Mouse (Mus musculus) ES-Bruce4 (cell line): ENCODE measurements around the gene Sec23ip. TPM values are rescaled to one million over a fixed set of nuclear protein-coding genes. Genes with fewer than 3 reads are reported as not detected.

Experiments used
- H3K27ac ChIP-seq: 2 replicates; pipeline ENCODE4 v1.5.1; 2012; ENCODE audit warnings: low read length, inconsistent platforms; ENCODE audit not compliant: insufficient read depth
- H3K27me3 ChIP-seq: 2 replicates; pipeline ENCODE4 v1.6.1; 2012; ENCODE audit warnings: mild to moderate bottlenecking, low read length, inconsistent platforms; ENCODE audit not compliant: control insufficient read depth, poor library complexity, insufficient read depth, severe bottlenecking
- H3K36me3 ChIP-seq: 2 replicates; pipeline ENCODE4 v1.6.1; 2012; ENCODE audit warnings: inconsistent platforms, mild to moderate bottlenecking, low read length, moderate library complexity; ENCODE audit not compliant: control insufficient read depth, poor library complexity, insufficient read depth, severe bottlenecking
- H3K4me1 ChIP-seq: one replicate; pipeline ENCODE4 v1.8.1; 2011; ENCODE audit warnings: low read length; ENCODE audit not compliant: control insufficient read depth, insufficient read depth
- H3K4me3 ChIP-seq: 2 replicates; pipeline ENCODE4 v1.5.1; 2011; ENCODE audit warnings: low read depth, mild to moderate bottlenecking, low read length
- H3K9ac ChIP-seq: 2 replicates; pipeline ENCODE4 v1.6.1; 2012; ENCODE audit warnings: low read depth, mild to moderate bottlenecking, inconsistent platforms; ENCODE audit not compliant: poor library complexity, severe bottlenecking
- H3K9me3 ChIP-seq: replicated peaks from 2 replicates; pipeline ENCODE4 v1.6.1; 2012; ENCODE audit warnings: mild to moderate bottlenecking, low read length, inconsistent platforms; ENCODE audit not compliant: control insufficient read depth, poor library complexity, insufficient read depth, severe bottlenecking
- CTCF ChIP-seq: IDR thresholded peaks from one replicate; pipeline ENCODE4 v1.8.1; 2011; ENCODE audit warnings: low read depth, low read length
- EP300 ChIP-seq: IDR thresholded peaks from 2 replicates; pipeline ENCODE4 v1.6.1; 2011; ENCODE audit warnings: low read depth, low read length; ENCODE audit not compliant: insufficient read depth
- POLR2A ChIP-seq: IDR thresholded peaks from one replicate; pipeline ENCODE4 v1.8.1; 2011; ENCODE audit warnings: low read length; ENCODE audit not compliant: insufficient read depth
- polyA plus RNA-seq: library from polyadenylated mRNA; stranded (reverse); fragments of >200 nt; gene quantifications from 2 replicates; pipeline ENCODE4 v1.2.4, GENCODE M21; 2011; ENCODE audit warnings: low read depth; ENCODE audit not compliant: missing spikeins, insufficient read depth, insufficient read length

The Sec23ip gene
- polyA plus RNA-seq, 1 experiment = 55.2 TPM

- TF ChIP-seq EP300 (no peak), CTCF (no peak), POLR2A (no peak)
- H3K27ac ChIP-seq = no peak overlapping the region
- H3K9ac ChIP-seq = no peak overlapping the region
- no peaks in the 10 kb centered on the region for H3K9me3 ChIP-seq
- H3K4me3 ChIP-seq = no peak overlapping the region
- H3K36me3 ChIP-seq = peaks cover 37% of the 10 kb centered on the region
- H3K27me3 ChIP-seq = no peaks in the 10 kb centered on the region
- no peaks in the 10 kb centered on the region for H3K4me1 ChIP-seq
These were observed 7.3 kb downstream of the Sec23ip start for GRCm38 (mm10) chr7:128752012-128752411.

- H3K36me3 ChIP-seq = peaks cover 49% of the 10 kb centered on the region
- no peak overlapping the region for H3K9ac ChIP-seq
- H3K9me3 ChIP-seq = no peaks in the 10 kb centered on the region
- TF ChIP-seq CTCF (no peak), POLR2A (no peak), EP300 (no peak)
- H3K27ac ChIP-seq = no peak overlapping the region
- H3K4me3 ChIP-seq = no peak overlapping the region
- no peaks in the 10 kb centered on the region for H3K4me1 ChIP-seq
- no peaks in the 10 kb centered on the region for H3K27me3 ChIP-seq
These were observed 10.7 kb downstream of the Sec23ip start for GRCm38 (mm10) chr7:128755396-128755795.

DNA sequence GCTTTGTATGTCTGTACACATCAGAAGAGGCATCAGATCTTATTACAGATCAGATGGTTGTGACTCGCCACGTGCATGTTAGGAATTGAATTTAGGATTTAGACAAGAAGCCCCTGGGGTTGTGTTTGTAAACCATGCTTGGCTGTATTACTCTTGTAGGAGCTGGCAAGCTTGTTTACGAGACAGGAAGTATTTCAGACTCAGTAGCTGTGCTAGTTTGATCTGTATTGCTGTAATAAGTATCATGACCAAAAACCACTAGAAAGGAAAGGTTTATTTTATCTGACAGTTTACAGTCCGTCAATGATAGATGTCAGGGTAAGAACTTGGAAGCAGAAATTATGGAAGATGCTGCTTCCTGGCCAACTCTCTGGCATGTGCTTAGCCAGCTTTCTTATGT lies 14.2 kb downstream of the Sec23ip start:
- Histone ChIP-seq H3K4me1 (no peaks in the 10 kb centered on the region), H3K36me3 (peaks cover 44% of the 10 kb centered on the region), H3K9ac (no peak overlapping the region), H3K9me3 (no peaks in the 10 kb centered on the region), H3K27ac (no peak overlapping the region), H3K4me3 (no peak overlapping the region), H3K27me3 (no peaks in the 10 kb centered on the region)
- TF ChIP-seq CTCF = no peak
- TF ChIP-seq EP300 = no peak
- TF ChIP-seq POLR2A = no peak

GRCm38 (mm10) chr7:128766696-128767095 lies 22.0 kb downstream of the Sec23ip start:
- Histone ChIP-seq H3K36me3 (peaks cover 36% of the 10 kb centered on the region), H3K27me3 (no peaks in the 10 kb centered on the region)

GRCm38 (mm10) chr7:128777201-128777600 lies 32.5 kb downstream of the Sec23ip start:
- H3K36me3 ChIP-seq = peaks cover 54% of the 10 kb centered on the region

More at GRCm38 (mm10) chr7:128766696-128767095, 22.0 kb downstream of the Sec23ip start:
- Histone ChIP-seq H3K4me3 (no peak overlapping the region), H3K9ac (no peak overlapping the region), H3K27ac (no peak overlapping the region), H3K4me1 (no peaks in the 10 kb centered on the region), H3K9me3 (no peaks in the 10 kb centered on the region)
- TF ChIP-seq POLR2A (no peak), EP300 (no peak), CTCF (no peak)

GRCm38 (mm10) chr7:128779305-128779704 lies 34.6 kb downstream of the Sec23ip start:
- no peak for TF ChIP-seq EP300
- TF ChIP-seq POLR2A = no peak
- TF ChIP-seq CTCF = peak; percentile 82
- Histone ChIP-seq H3K9me3 (no peaks in the 10 kb centered on the region), H3K27me3 (no peaks in the 10 kb centered on the region), H3K4me3 (no peak overlapping the region), H3K4me1 (no peaks in the 10 kb centered on the region), H3K27ac (no peak overlapping the region), H3K9ac (no peak overlapping the region), H3K36me3 (peaks cover 52% of the 10 kb centered on the region)

More at GRCm38 (mm10) chr7:128777201-128777600, 32.5 kb downstream of the Sec23ip start:
- Histone ChIP-seq H3K9ac (no peak overlapping the region), H3K27ac (no peak overlapping the region), H3K9me3 (no peaks in the 10 kb centered on the region), H3K27me3 (no peaks in the 10 kb centered on the region), H3K4me1 (no peaks in the 10 kb centered on the region), H3K4me3 (no peak overlapping the region)
- no peak for TF ChIP-seq CTCF
- TF ChIP-seq EP300 = no peak
- no peak for TF ChIP-seq POLR2A
